Mouse (Mus musculus) ovary, postnatal 36 days (tissue): ENCODE data around the gene Igsf9.

Experiments
- DNase-seq: peaks from one replicate; pipeline ENCODE4 v3.0.0; 2022; ENCODE audit warnings: low spot score, mixed read lengths

Igsf9 gene

DNA sequence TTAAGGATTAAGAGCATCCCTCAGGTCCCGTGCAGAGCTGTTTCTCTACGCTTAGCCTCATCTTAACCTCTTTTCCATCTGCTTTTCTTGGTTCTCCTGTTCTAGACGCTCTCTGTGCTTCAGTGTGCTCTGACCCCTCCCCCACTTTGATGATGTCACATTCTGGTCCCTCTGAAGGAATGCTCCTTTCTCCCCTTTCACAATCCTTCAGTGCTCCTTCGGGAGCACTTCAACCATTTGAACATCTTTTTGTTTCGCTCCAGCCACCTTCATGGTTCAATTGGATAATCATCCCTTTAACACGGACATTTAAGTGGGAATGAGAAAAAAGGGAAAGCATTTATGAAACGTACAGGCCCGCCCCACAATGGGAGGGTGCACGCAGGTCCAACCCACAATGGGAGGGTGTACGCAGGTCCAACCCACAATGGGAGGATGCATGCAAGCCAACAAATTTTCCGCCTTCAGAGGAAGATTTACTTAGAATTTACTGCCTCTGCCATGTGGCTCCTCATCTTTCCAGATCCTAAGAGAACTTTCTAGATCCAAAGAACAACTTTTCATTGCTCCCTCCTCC, 13.2 kb upstream of the Igsf9 start:
- DNase-seq = no peak

DNA sequence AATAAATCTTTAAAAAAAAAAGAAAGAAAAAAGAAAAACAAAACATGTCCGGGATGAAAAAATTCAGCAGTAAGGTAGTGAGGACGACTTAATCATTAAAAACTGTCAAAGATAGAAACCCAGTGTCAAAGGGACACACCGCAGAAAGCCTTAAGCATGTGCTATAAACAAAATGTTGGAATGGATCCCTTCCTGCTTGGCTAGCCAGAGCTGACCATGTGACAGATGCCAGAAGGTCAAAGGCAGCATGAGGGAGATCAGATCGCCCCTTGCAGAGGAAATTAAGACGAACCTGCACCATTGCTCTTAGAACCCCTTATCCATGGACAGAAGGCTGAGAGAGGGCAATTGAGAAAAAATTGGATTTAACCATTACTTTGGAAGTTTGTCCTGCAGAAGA, 12.2 kb upstream of the Igsf9 start:
- no peak for DNase-seq

DNA sequence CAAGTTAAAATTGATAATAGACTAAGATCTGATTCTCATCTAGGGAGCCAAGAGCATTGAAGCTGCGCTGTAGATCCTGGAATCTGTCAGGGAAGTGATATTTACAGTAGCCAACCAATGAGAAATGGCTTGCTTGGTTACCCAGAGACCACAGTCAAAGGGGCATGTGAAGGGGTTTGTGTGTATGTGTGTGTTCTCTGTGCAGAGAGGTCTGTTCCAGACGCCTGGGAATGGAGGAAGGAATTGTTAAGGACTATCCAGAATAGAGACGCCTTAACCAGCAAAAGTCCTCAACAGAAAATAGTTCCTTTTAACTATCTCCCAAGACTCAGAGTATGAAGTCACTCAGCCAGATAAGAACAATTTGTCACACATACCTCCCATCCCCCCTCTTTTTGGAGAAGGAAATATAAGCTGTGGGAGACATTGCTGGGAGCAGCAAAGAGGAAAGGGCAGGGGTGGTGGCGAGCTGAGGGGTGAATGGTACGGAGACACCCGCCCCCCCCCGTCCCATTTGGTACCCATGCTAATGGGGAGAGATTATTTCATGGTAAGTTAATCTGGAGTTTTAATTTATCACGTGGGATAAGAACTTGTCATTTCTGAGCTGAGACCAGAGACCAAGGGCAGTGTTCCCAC, 11.7 kb upstream of the Igsf9 start:
- no peak for DNase-seq

DNA sequence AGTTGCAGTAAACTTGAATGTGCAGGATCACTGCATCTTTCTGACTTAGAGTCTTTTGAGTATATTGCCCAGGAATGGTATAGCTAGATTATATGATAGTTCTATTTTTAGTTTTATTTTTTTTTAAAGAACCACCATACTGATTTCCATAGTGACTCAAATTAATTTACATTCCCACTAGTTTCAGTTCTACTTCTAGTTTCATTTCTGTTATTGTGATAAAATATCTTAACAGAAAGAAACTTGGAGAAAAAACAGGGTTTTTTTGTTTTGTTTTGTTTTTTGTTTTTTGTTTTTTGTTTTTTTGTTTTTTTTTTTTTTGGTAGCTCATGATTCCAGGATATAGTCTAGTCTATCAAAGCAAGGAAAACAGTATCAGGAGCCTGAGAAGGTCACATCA, 8.7 kb upstream of the Igsf9 start:
- DNase-seq = no peak

DNA sequence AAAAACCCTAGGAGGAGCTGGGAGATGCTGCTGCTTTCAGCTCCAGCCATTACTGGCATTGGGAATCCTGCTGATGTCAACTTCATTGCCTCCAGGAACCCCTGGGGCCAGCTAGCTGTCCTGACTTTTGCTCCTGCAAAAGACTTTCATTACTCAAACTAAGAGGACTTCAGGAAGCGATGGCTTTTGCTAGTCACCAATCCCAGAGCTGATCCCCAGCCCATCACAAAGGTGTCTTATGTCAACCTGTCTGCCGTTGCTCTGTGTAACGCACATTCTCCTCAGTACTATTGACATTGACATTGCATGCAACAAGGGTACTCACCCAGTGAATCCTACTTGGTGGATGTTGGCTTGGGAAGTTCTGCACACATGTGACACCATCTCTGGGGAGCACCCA, 7.4 kb upstream of the Igsf9 start:
- no peak for DNase-seq

DNA sequence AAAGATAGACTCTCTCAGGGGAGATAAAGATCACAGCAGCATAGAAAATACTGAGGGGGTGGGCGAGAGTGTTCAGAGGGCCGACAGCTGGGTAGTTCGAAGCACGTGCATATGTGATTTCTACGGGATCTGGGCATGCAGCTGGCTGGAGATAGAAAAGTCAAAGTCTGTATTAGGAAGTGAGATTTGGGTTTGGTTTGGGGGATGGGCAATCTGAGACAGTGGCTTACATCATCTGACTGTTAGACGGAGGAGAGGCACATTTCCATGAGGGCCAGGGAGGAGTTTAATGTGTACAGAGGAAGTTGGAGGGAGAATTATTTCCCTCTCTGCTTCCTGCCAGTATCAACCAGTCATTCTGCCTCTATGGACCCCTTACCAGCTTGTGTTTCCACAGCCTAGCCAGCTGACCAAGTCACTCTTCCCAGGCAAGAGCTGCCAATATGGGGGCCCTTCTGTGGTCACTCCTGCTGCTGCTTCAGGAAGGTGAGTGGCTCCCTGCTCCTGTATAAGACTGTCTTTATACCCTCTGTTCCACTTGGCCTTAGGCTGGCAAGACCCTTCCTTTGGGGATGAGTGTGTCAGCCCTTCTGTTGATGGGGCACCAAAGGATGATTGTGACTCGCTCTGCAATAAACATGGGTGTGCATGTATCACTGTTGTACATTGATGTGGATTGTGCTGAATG, 6.4 kb upstream of the Igsf9 start, which contains the start of gene Slamf9:
Gene Slamf9 (plus strand): TSS at position 305 of the 688 bp plus-strand sequence.
- DNase-seq = no peak

DNA sequence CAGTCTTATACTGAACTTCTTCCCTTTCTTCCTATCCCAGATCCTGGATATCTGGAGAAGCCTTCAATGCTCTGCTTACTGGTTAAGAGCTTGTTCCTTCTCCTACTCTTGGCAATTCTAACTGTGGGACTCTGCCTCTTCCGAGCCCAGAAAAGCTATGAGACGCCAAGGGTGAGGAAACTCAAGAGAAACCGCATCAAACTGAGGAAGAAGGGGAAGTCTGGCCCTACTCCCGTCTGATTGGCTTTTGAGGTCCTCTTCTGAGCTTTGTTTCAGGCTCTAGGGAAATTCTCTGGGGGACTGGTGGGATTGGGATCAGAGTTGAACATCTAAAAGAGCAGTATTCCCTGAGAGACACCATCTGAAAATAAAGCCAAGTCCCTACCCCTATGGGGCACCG, 3.6 kb upstream of the Igsf9 start:
- no peak for DNase-seq

DNA sequence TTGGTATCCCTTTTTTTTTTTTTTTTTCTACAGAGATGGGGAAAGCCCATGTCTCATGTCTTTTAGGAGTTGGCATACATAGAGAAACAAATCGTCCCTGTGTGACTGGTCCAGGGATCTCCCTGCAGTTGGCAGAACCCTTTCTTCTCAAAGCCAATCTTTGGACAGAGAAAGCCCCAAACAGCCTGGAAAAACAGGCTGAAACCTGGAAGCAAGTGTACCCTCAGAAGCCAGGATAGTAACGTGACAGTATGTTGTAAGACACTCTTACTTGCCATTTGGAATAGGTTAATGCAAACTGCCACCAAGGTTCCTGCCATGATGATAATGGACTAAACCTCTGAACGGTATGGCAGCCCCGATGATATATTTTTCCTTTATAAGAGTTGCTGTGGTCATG, 1.2 kb upstream of the Igsf9 start:
- no peak for DNase-seq

DNA sequence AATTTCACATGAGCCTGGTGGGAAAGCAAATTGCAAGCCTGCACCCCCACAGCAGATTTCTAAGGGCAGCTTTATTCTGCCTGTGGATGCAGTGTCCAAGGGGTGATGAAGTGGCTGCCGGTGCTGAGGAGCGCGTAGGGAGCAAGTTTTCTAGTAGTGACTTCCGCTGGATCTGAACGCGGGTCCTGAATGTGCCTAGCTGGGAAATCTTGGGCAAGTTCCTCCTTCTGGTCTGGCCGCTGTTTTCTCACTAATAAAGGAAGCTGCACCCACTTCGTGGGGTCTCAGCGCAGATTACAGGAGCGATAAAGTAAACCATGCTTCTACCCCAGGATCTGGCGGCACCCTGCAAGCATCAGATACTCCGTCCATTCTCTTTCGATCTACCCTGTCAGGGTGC, 477 bp upstream of the Igsf9 start:
- DNase-seq = no peak

DNA sequence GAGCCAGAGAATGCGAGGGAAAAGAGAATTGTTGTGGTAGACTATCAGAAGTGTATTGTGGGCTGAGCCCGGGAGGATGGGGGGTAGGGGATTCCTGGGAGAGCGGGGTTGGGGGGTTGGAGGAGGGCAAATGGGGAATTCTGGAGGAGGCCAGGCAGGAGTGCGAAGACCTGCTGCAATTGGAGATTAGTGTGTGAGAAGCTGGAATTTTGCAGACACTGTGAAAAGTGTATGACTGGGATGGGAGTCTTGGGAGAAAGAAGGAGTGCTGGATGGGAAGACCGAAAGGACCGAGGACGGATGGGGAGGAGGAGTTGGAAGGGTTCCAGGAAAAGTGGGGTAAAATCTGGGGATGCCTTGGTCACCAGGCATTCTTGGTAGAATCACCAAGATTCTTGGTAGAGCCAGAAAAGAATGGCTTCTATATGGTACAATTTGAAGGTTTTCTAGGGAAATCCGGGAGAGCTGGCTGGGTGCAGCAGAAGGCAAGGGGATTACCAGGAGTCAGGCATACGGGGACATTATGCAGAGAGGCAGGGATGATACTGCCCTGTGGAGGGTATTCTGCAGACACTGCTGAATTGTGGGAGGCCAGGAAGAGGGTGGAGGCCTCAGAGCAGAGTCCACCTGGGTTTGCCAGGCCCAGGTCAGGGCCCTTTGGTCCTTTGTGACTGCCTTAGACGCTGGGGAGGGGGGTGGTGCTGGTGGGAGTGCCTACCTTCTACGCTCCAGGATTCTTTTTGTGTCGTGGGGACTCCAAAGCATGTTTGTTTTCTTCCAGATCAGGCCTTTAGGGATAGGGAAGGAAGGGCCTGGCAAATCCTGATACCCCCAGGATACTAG, 1.2 kb downstream of the Igsf9 start:
- no peak for DNase-seq

DNA sequence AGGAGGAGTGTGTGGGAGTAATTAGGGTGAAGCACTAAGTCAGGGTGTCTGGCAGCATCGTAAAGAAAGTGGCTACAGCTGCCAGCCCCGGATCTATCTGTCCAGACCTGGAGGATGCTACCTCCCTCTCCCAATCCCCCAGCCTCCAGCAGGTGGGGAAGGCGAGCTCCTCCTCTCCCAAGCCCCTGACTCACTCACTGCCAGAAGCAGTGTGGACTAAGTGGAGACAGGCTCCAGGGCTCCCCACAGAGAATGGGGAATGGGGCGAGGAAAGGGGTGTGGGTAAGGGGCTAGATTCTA, 1.7 kb downstream of the Igsf9 start:
- DNase-seq = no peak

DNA sequence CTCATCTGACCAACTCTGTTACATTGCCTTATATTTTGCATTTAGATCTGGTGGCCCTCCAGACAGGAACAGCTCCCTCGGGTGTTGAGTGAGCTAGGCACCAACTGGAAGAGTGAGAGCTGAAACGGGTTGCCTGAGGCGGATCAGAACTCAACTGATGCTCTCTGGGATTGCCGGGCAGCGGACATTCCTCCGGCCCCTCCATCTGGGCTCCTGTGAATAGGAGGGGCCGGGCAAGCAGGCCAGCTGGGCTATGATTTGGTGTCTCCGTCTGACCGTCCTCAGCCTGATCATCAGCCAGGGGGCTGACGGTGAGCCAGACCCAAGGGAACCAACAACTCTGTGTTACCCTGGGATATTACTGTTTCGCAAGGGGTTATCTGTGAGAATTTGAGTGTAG, 2.6 kb downstream of the Igsf9 start:
- DNase-seq = no peak

DNA sequence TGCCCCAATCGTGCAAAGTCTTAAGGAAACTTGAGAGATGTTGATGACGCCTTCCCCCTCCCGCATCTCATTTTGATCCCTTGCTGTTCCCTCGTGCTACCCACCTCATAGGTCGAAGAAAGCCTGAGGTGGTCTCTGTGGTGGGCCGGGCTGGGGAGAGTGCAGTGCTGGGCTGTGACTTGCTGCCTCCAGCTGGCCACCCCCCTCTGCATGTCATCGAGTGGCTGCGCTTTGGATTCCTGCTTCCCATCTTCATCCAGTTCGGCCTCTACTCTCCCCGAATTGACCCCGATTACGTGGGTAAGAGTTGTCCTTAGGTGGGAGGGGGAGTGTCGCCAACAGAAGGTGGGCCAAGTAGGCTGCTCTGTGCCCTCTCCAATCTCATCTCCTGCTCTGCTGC, 3.1 kb downstream of the Igsf9 start:
- DNase-seq = no peak

DNA sequence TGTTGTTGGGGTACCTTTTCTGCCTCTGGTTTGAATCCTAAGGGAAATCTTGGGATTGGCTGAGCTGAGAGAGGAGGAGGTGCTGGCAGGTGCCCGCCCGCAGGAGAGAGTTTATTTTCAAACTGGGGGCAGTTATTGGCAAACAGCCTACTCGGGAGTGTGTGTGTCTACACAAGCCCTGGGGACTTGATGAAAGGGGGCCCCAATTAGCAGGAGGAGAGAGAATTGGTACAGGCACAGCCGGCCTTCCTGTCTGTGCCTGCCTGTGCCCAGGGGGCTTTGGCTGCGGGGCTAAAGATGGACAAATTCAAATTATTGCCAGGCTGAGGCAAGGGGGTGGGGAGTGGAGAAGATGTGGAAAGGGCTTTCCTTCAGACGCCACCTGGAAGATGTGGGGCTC, 4.2 kb downstream of the Igsf9 start:
- no peak for DNase-seq

DNA sequence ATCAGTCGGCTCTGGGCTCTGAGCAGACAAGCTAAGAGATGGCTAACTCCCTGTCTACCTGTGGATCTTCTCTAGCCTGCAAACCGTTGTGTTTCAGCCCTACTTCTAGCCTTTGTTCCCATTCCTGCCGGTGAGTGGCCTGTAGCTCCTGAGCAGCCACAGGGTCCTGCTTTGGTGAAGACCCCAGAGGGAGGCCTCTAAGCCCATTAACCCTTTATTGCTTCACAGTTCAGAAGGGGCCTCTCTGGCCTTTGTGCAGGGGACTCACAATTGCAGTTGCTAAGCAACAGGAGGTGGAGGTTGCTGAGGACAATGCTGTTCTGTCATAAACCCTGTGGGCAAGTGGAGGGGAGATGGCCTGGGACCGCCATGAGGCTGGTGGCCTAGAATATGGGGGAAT, 4.6 kb downstream of the Igsf9 start:
- no peak for DNase-seq

DNA sequence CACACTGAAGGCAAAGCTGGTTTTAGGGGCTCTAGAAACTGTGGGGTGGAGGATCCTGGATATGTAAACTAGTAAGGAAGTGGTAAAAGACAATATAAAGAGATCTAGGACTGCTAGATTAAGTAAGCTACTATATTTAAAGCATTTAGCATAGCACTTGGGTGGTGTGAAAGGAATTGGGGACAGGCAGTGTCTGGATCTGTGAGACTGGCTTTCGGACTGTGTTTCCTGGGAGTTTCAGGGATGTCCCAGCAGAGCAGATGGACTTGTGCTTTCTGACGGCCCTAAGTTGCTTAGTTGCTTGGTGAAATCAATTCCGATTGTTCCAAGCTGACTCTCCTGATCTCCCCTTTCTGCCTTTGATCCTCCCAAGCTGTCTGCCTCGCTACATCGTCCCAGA, 5.1 kb downstream of the Igsf9 start:
- no peak for DNase-seq

DNA sequence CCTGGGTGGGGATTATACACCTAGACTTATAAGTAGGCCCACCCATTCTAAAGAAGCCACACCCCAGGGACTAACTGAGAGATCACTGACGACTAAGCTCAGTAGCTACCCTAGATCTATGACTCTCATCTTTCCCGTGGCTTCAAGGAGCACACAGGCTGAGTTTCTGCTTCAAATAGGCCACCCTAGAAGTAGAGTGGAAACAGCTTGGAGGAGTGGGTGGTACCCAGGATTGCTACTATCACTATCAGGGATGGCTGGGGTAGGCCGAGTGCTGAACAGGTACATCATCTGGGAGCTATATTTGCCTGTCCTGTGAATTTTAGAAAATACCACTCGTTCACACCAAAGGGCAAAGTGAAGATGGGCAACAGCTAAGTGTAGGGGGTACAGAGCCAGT, 6.3 kb downstream of the Igsf9 start:
- DNase-seq = no peak

DNA sequence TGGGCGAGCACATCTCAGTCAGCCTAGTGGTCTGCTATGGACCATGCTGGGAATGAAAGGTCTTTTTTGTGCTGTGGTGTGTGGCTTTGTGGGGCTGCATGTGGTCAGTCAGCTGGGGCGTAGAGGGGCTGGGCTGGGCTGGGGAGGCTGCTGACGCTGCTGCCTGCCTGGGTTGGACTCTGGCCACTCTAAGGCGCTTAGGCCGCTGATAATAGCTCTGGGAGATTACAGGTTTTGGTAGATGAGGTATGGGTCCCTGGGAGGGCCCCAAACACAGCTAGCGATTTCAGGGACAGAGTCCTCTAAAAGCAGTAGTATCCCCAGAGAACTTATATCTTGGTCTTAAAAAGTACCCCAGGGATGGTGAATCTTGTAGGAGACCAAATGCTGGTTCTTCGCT, 7.2 kb downstream of the Igsf9 start:
- no peak for DNase-seq

DNA sequence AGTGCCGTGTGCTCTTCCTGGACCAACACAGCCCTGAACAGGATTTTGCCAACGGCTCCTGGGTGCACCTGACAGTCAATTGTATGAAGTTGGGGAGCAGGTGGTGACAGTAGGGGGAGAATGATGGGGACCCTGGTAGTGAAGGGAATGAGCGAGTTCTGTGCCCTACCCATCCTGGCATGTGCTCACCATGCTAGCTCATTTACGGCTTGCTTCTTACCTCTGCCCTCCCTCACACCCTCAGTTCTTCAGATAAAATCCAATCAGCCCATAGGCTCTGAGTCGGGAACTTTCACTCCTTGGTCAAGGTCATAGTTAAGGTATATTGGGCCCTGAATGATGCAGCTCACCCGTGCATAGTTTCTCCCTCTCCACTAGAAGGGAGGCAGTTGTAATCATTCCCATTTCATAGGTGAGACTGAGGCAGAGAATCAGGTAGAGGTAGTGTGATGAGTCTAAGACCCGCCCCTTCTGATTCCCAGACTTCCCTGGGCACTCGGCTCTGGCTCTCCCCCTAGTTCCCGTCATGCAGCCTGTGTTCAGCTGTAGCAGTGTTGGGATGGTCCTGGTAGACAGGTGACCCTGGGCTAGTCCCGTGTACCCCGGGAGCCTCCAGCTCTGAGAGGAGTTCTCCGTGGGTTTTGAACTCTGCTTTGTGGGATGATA, 8.1 kb downstream of the Igsf9 start:
- no peak for DNase-seq

DNA sequence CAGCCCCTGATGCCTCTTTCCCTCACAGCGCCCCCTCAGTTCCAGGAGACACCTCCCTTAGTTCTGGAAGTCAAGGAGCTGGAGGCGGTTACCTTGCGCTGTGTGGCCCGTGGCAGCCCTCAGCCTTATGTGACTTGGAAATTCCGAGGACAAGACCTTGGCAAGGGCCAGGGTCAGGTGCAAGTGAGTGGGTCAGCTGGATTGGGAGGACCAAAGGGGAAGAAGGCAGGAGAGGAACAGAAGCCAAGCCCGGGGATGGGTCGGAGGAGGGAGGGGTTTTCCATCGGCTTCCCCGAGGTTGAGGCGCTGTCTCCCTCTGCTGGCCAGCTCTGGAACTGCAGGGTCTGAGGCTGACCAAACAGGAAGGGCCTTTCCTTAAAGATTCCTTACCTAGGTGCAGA, 8.7 kb downstream of the Igsf9 start:
- peak; percentile 87 for DNase-seq

DNA sequence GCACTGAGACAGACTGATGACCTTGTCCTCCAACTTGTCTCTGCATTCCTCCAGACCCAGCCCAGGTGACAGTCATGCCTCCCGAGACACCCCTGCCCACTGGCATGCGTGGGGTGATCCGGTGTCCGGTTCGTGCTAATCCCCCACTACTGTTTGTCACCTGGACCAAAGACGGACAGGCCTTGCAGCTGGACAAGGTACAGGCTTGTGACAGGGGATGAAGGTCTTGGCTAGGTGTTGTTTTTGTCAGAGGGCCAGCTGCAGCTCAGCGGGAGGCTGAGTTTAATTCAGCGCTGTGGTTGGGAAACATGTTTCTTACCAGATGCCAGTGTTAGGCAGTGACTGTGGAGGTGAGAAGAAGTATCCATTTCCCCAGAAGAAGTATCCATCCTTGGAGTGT, 10.5 kb downstream of the Igsf9 start:
- no peak for DNase-seq

DNA sequence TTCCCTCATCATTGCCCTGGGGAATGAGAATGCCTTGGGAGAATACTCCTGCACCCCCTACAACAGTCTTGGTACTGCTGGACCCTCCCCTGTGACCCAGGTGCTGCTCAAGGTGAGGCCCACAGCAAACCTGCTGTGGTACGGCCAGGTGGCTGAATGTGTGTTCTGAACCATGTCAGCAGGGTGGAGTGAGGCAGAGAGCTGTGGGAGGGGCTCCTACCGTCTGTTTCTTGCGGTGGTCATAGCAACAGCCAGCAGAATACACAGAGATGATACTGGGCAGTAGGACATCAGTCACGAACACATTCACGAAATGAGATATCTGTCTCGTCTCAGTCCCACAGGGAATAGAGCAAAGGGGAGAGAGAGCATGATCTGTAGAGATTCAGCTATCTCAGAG, 11.9 kb downstream of the Igsf9 start:
- no peak for DNase-seq

DNA sequence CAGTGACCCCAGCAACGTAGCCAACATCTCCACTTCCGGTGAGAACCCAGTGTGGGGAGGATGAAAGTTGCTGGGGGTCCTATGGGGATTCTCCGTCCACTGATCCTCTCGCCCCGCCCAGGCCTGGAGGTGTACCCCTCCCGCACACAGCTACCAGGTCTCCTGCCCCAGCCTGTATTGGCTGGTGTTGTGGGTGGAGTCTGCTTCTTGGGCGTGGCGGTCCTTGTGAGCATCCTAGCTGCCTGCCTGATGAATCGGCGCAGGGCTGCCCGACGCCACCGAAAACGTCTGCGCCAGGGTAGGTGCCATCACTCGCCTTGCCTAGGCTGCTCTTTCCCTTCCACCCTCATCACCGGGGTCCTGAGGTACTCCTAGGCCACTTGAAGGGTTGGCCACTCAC, 14.4 kb downstream of the Igsf9 start:
- no peak for DNase-seq
